Mouse (Mus musculus): Measurements from ENCODE around the gene Lsm2.

GRCm38 (mm10) chr17:35034896-35035295 is 53.2 kb downstream of the Lsm2 start:
- TF ChIP-seq CTCF (IDR thresholded peaks at IDR 0.05; ENCODE audit: borderline replicate concordance, extremely low read depth, insufficient read depth, insufficient read length): no peak
- TF ChIP-seq POLR2A (IDR thresholded peaks at IDR 0.05; ENCODE audit: borderline replicate concordance, extremely low read depth, insufficient read depth, insufficient read length, poor library complexity, severe bottlenecking): no peak
